Mouse (Mus musculus) CD4-positive helper T cell, adult 2 months (primary cell): ENCODE data around the gene Lsg1.

ENCODE experiments used
- DNase-seq: peaks from one replicate; pipeline ENCODE4 v3.0.0-alpha.2; 2012; ENCODE audit warnings: low read depth, missing footprints, low spot score

Gene Lsg1

DNA sequence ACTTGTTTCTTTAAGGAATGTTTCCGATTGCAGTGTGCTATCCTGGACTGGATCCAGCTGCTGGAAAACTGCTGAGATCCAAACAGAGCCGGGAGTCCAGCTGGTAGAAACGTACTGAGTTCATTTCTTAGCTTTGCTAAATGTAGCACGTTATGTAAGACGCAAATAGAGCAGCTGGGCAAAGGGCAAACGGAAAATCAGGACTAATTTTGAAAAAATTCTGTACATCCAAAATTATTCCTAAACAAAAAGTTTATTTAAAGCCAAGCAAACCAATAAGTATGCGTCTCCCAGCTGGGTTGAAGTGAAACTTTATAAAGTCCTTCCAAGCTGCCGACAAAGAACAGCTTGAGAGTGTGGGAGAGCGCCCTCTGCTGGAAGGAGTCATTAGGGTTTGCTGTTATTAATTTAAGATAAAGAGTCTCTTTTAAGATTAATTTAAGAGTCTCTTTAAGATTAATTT is 67.0 kb downstream of the Lsg1 start:
- DNase-seq: peak; percentile 73

GRCm38 (mm10) chr16:30518635-30519034 is 68.8 kb downstream of the Lsg1 start:
- no peak for DNase-seq

GRCm38 (mm10) chr16:30517666-30518283 is 69.6 kb downstream of the Lsg1 start:
- DNase-seq: no peak

GRCm38 (mm10) chr16:30516993-30517392 is 70.4 kb downstream of the Lsg1 start:
- DNase-seq: no peak

- DNase-seq: peak; percentile 45
Observed at GRCm38 (mm10) chr16:30515418-30515817, 72.0 kb downstream of the Lsg1 start.

GRCm38 (mm10) chr16:30513050-30514024 is 74.1 kb downstream of the Lsg1 start:
- DNase-seq: no peak

DNA sequence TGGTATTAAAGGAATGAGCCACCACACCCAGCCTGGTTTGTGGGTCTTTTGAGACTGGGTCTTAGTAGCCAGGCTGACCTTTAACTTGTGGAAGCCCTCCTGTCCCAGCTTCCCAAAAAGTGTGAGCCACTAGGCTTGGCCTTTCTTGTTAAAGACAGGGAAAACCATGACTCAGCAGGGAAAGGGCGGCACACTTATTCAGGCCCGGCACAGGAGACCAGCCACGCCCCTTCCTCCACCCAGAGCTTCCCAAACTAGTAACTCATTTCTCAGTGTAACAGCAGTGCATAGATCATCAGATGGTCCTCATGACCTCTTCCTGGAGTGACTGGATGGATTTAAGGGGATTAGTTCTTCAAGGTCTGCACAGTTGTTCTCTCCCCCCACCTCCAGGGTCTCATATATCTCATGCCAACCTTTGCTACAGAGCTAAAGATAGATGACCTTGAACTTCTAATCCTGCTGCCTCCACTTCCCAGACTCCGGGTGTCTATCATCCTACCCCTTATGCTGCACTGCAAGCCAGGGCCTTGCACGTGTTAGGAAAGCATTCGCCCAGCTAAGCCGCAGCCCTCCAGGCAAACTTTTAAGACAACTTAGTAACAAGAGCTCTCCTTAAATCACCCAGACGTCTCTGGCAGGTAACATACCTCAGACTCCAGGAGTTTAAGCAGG is 74.9 kb downstream of the Lsg1 start:
- no peak for DNase-seq

- no peak for DNase-seq
Observed at GRCm38 (mm10) chr16:30511563-30512340, 75.6 kb downstream of the Lsg1 start.

GRCm38 (mm10) chr16:30510504-30511451 is 76.6 kb downstream of the Lsg1 start:
- DNase-seq: peak; percentile 90
